Mouse (Mus musculus): ENCODE measurements around the gene Six1. TPM values are rescaled to one million over a fixed set of nuclear protein-coding genes. Genes with fewer than 3 reads are reported as not detected.
"Not testable (repeated sequence)": the region's sequence is repeated elsewhere in the genome, so short reads cannot be mapped to it uniquely, and the experiment has no call there.

Gene Six1
- total RNA-seq, 1 experiment, result 2.9 TPM

DNA sequence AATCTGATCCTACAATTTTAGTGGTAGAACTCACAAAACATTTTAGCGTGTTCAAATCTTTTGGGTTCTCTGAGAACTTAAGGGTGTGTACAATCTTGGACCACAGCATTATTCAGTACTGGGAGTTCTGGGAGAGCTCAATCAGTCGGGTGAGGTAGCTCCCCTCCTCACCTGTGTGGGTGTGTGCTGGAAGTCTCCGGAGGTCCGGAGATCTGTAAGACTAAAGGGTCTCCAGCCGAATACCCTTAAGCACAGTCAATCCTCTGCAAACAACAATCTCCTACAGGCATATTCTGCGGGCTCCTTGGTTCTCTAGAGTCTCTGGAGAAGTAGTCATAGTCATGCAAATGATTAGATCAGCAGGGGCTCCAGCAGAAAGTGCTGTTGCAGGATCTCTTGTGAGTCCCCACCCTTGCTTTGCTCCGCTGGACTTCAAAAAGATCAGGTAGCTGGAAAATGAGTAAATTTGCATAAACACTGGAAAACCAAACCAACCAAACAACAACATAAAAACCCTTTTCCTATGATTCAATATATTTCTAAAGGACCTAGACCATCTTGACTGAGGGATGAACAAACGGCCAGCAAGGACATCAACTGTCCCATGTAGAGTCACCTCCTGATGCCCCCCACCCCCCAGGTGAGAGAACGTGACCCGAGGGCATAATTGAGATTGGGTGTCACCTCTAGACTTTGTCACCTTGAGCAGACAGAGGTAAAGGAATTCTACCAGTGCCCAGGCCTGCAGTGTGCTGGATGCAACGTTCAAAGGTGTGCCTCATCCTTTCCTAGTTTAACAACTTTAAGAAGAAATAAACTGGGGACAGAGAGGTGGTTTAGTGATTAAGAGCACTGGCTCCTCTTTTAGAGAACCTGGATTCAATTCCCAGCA, 32.3 kb upstream of the Six1 start:
- Histone ChIP-seq H3K9ac (ENCODE audit: insufficient read depth, low read depth, low read length, poor library complexity, severe bottlenecking) (no peak overlapping the region; the same call in 1 of the 2 replicates), H3K36me3 (ENCODE audit: control insufficient read depth, insufficient read depth, low read length, poor library complexity, severe bottlenecking) (no peaks in the 10 kb centered on the region), H3K4me3 (ENCODE audit: insufficient read depth in 1 of 2, low read depth in 1 of 2, low read length in 2 of 2, poor library complexity in 1 of 2, severe bottlenecking in 1 of 2) (peak overlapping the region in 1 of 2 experiments; percentile 18; a peak in 2 of 4 replicates), H3K9me3 (ENCODE audit: control insufficient read depth, insufficient read depth, low read depth, low read length) (no peaks in the 10 kb centered on the region), H3K27ac (ENCODE audit: insufficient read depth, low read depth, low read length, poor library complexity, severe bottlenecking) (peak overlapping the region; percentile 99), H3K4me1 (ENCODE audit: control insufficient read depth in 2 of 2, insufficient read depth in 2 of 2, low read length in 2 of 2, poor library complexity in 1 of 2) (peaks cover 26 to 36% of the 10 kb centered on the region in 2 experiments)
- peak; percentile 89 for DNase-seq (ENCODE audit: low read depth, low spot score)
- TF ChIP-seq CHD2 (IDR thresholded peaks at IDR 0.05; ENCODE audit: low read depth, low read length), result 0 out of 2 replicates have a peak, but pooled peaks have one; percentile 26
- no peak for TF ChIP-seq ZNF384 (IDR thresholded peaks at IDR 0.05; ENCODE audit: low read depth, low read length)
- TF ChIP-seq HCFC1 (IDR thresholded peaks at IDR 0.05; ENCODE audit: borderline replicate concordance, insufficient read depth, low read length), result no peak
- no peak for TF ChIP-seq ZC3H11A (IDR thresholded peaks at IDR 0.05; ENCODE audit: borderline replicate concordance, low read depth, low read length)
- peak; percentile 52; the same call in 1 of the 2 replicates for TF ChIP-seq MAFK (IDR thresholded peaks at IDR 0.05; ENCODE audit: insufficient read depth, low read depth, low read length)
- in situ Hi-C loops (cut with MboI; ENCODE audit: low sequenced_read_pairs in 2 of 2, unreplicated experiment in 2 of 2), result no loop called here

DNA sequence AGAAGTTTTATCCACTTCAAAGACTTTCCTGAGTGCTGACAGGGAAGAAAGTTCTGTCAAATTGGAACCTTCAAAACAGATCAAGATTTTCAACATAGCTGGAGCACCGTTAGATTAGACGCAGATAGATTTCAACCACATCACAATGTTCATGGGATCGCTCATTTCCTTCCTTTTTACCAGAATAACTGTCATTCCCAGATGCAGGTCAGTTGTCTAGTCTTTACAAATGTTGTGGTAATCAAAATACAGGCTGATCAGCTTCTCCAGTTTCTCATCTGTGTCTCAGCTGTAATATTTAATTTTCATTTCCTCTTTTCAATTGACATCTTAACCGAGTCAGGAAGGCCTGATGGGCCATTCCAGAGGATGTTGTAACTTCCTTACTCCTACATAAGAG, 30.1 kb upstream of the Six1 start:
- no peaks in the 10 kb centered on the region for H3K36me3 ChIP-seq (ENCODE audit: control insufficient read depth, insufficient read depth, low read length, poor library complexity, severe bottlenecking)
- H3K27ac ChIP-seq (ENCODE audit: insufficient read depth, low read depth, low read length, poor library complexity, severe bottlenecking), result peak overlapping the region; percentile 22; the same call in 1 of the 2 replicates
- peaks cover 21 to 27% of the 10 kb centered on the region in 2 experiments for H3K4me1 ChIP-seq (ENCODE audit: control insufficient read depth in 2 of 2, insufficient read depth in 2 of 2, low read length in 2 of 2, poor library complexity in 1 of 2)
- no peak overlapping the region; a peak in 1 of 4 replicates for H3K4me3 ChIP-seq (ENCODE audit: insufficient read depth in 1 of 2, low read depth in 1 of 2, low read length in 2 of 2, poor library complexity in 1 of 2, severe bottlenecking in 1 of 2)
- no peak for DNase-seq (ENCODE audit: low read depth, low spot score)
- in situ Hi-C loops (cut with MboI; ENCODE audit: low sequenced_read_pairs in 2 of 2, unreplicated experiment in 2 of 2), result no loop called here
- TF ChIP-seq ZC3H11A (IDR thresholded peaks at IDR 0.05; ENCODE audit: borderline replicate concordance, low read depth, low read length), result no peak
- TF ChIP-seq CHD2 (IDR thresholded peaks at IDR 0.05; ENCODE audit: low read depth, low read length), result no peak
- no peak for TF ChIP-seq HCFC1 (IDR thresholded peaks at IDR 0.05; ENCODE audit: borderline replicate concordance, insufficient read depth, low read length)
- TF ChIP-seq MAFK (IDR thresholded peaks at IDR 0.05; ENCODE audit: insufficient read depth, low read depth, low read length), result no peak
- no peak for TF ChIP-seq ZNF384 (IDR thresholded peaks at IDR 0.05; ENCODE audit: low read depth, low read length)
- H3K9me3 ChIP-seq (ENCODE audit: control insufficient read depth, insufficient read depth, low read depth, low read length), result no peaks in the 10 kb centered on the region
- H3K9ac ChIP-seq (ENCODE audit: insufficient read depth, low read depth, low read length, poor library complexity, severe bottlenecking), result no peak overlapping the region; the same call in 1 of the 2 replicates

GRCm38 (mm10) chr12:73081828-73082227, 28.1 kb upstream of the Six1 start:
- DNase-seq (ENCODE audit: low read depth, low spot score); H3K9ac ChIP-seq (ENCODE audit: insufficient read depth, low read depth, low read length, poor library complexity, severe bottlenecking); H3K4me3 ChIP-seq (ENCODE audit: insufficient read depth in 1 of 2, low read depth in 1 of 2, low read length in 2 of 2, poor library complexity in 1 of 2, severe bottlenecking in 1 of 2); in situ Hi-C loops (cut with MboI; ENCODE audit: low sequenced_read_pairs in 2 of 2, unreplicated experiment in 2 of 2); H3K9me3 ChIP-seq (ENCODE audit: control insufficient read depth, insufficient read depth, low read depth, low read length); H3K36me3 ChIP-seq (ENCODE audit: control insufficient read depth, insufficient read depth, low read length, poor library complexity, severe bottlenecking): not testable (repeated sequence)
- H3K4me1 ChIP-seq (ENCODE audit: control insufficient read depth in 2 of 2, insufficient read depth in 2 of 2, low read length in 2 of 2, poor library complexity in 1 of 2), result peaks cover 10 to 14% of the 10 kb centered on the region in 2 experiments
- H3K27ac ChIP-seq (ENCODE audit: insufficient read depth, low read depth, low read length, poor library complexity, severe bottlenecking), result peak overlapping the region; percentile 64; the same call in 1 of the 2 replicates

- TF ChIP-seq MAFK (IDR thresholded peaks at IDR 0.05; ENCODE audit: insufficient read depth, low read depth, low read length) (no peak), HCFC1 (IDR thresholded peaks at IDR 0.05; ENCODE audit: borderline replicate concordance, insufficient read depth, low read length) (no peak), ZC3H11A (IDR thresholded peaks at IDR 0.05; ENCODE audit: borderline replicate concordance, low read depth, low read length) (no peak), CHD2 (IDR thresholded peaks at IDR 0.05; ENCODE audit: low read depth, low read length) (no peak), ZNF384 (IDR thresholded peaks at IDR 0.05; ENCODE audit: low read depth, low read length) (no peak)
- DNase-seq (ENCODE audit: low read depth, low spot score), result no peak
- in situ Hi-C loops (cut with MboI; ENCODE audit: low sequenced_read_pairs in 2 of 2, unreplicated experiment in 2 of 2), result no loop called here
- H3K27ac ChIP-seq (ENCODE audit: insufficient read depth, low read depth, low read length, poor library complexity, severe bottlenecking), result no peak overlapping the region
- H3K4me3 ChIP-seq (ENCODE audit: insufficient read depth in 1 of 2, low read depth in 1 of 2, low read length in 2 of 2, poor library complexity in 1 of 2, severe bottlenecking in 1 of 2), result no peak overlapping the region
- H3K9me3 ChIP-seq (ENCODE audit: control insufficient read depth, insufficient read depth, low read depth, low read length), result no peaks in the 10 kb centered on the region
- no peaks in the 10 kb centered on the region for H3K36me3 ChIP-seq (ENCODE audit: control insufficient read depth, insufficient read depth, low read length, poor library complexity, severe bottlenecking)
- H3K4me1 ChIP-seq (ENCODE audit: control insufficient read depth in 2 of 2, insufficient read depth in 2 of 2, low read length in 2 of 2, poor library complexity in 1 of 2), result peaks cover 0 to 8% of the 10 kb centered on the region in 2 experiments; a peak in 1 of 4 replicates
- H3K9ac ChIP-seq (ENCODE audit: insufficient read depth, low read depth, low read length, poor library complexity, severe bottlenecking), result no peak overlapping the region
Measured at GRCm38 (mm10) chr12:73060805-73061410, 7.2 kb upstream of the Six1 start.

Measured in ES-E14 (cell line).